Comparison of ENCODE assay signal across 10 mouse cellular contexts in genomic region chr2:93353725-93354124, GRCm38 (mm10). TPM values are rescaled to one million over a fixed set of nuclear protein-coding genes. Genes with fewer than 3 reads are reported as not detected.
DNase-seq lines count a peak whose midpoint lies in the region; ATAC-seq lines count a peak whose summit lies in the region.
"Had no signal": no experiment of that assay in that cellular context is flagged by ENCODE, and none has a peak within 500 bp of the region (broad histone marks: within the 10 kb centered on the region; RNA-seq: fewer than 3 reads in every experiment).

No protein-coding gene starts in this region.

- DNase-seq in kidney, postnatal 36 days, result no peak
- peak; percentile 83 for DNase-seq in c-Kit-positive CD71-positive TER-119-negative erythroid progenitor cells, embryonic 14.5 days (ENCODE audit: low read depth)
- DNase-seq in lung, postnatal 25 days (ENCODE audit: low spot score), result peak; percentile 54
- no peak for DNase-seq in layer of hippocampus, postnatal 14 days (ENCODE audit: low spot score in 2 of 2)
- no peak for DNase-seq in left cerebral cortex, adult 11 months (ENCODE audit: low spot score)
- no peak for DNase-seq in left cerebral cortex, adult 9 months (ENCODE audit: low spot score in 2 of 2)
- DNase-seq: gastrocnemius, postnatal 25 days had no signal

- WGBS in kidney, embryonic 16.5 days, result 68% methylated on average over 4 of the region's 4 CpGs
- 30% methylated on average over 4 of the region's 4 CpGs for WGBS in heart, embryonic 16.5 days

- peak; percentile 43; the same call in 1 of the 2 replicates for ATAC-seq in kidney, embryonic 16.5 days (ENCODE audit: low FRiP score, low TSS enrichment)
- peak; percentile 82 for ATAC-seq in heart, embryonic 16.5 days (replicated peaks; ENCODE audit: extremely low read depth, insufficient read depth, low FRiP score)

- H3K9ac ChIP-seq in kidney, embryonic 16.5 days (replicated peaks; ENCODE audit: low read length), result no peak overlapping the region
- no peak overlapping the region for H3K9ac ChIP-seq in heart, embryonic 16.5 days (ENCODE audit: low read length)
- H3K9ac ChIP-seq: embryonic facial prominence, embryonic 13.5 days had no signal

- no peaks in the 10 kb centered on the region for H3K9me3 ChIP-seq in kidney, embryonic 16.5 days (ENCODE audit: low read length)
- H3K9me3 ChIP-seq in heart, embryonic 16.5 days (replicated peaks; ENCODE audit: control insufficient read depth, low read length), result no peaks in the 10 kb centered on the region
- H3K9me3 ChIP-seq: embryonic facial prominence, embryonic 13.5 days had no signal

- peaks cover 12% of the 10 kb centered on the region for H3K4me1 ChIP-seq in kidney, embryonic 16.5 days (ENCODE audit: insufficient read depth, low read length)
- H3K4me1 ChIP-seq in heart, embryonic 16.5 days (ENCODE audit: control insufficient read depth, insufficient read depth, low read length), result no peaks in the 10 kb centered on the region
- H3K4me1 ChIP-seq: embryonic facial prominence, embryonic 13.5 days had no signal

- H3K27ac ChIP-seq in kidney, embryonic 16.5 days (ENCODE audit: low read length), result peak overlapping the region; percentile 74
- peak overlapping the region; percentile 65 for H3K27ac ChIP-seq in heart, embryonic 16.5 days (ENCODE audit: low read length)
- H3K27ac ChIP-seq: embryonic facial prominence, embryonic 13.5 days had no signal

- no peaks in the 10 kb centered on the region for H3K27me3 ChIP-seq in kidney, embryonic 16.5 days (ENCODE audit: insufficient read depth, low read length)
- no peaks in the 10 kb centered on the region for H3K27me3 ChIP-seq in heart, embryonic 16.5 days (ENCODE audit: control insufficient read depth, insufficient read depth, low read length)
- H3K27me3 ChIP-seq: embryonic facial prominence, embryonic 13.5 days had no signal

- H3K4me3 ChIP-seq in kidney, embryonic 16.5 days (ENCODE audit: low read length), result no peak overlapping the region
- no peak overlapping the region for H3K4me3 ChIP-seq in heart, embryonic 16.5 days (ENCODE audit: low read length)
- H3K4me3 ChIP-seq: embryonic facial prominence, embryonic 13.5 days had no signal

- no peaks in the 10 kb centered on the region for H3K36me3 ChIP-seq in kidney, embryonic 16.5 days (ENCODE audit: insufficient read depth, low read length)
- no peaks in the 10 kb centered on the region for H3K36me3 ChIP-seq in heart, embryonic 16.5 days (ENCODE audit: control insufficient read depth, insufficient read depth)
- H3K36me3 ChIP-seq: embryonic facial prominence, embryonic 13.5 days had no signal

- no peak overlapping the region for H3K4me2 ChIP-seq in kidney, embryonic 16.5 days (replicated peaks; ENCODE audit: low read depth, low read length)
- no peak overlapping the region for H3K4me2 ChIP-seq in heart, embryonic 16.5 days (ENCODE audit: low read depth, low read length)
- H3K4me2 ChIP-seq: embryonic facial prominence, embryonic 13.5 days had no signal

RNA-seq across cellular contexts. Expression of gene Tspan18, which starts 19.4 kb away (rescaled TPM):
- 35.0 and 47.0 TPM in 2 replicates for polyA plus RNA-seq in kidney, embryonic 16.5 days (2015; fragmentation: Nextera tagmentation; extraction: Ambion mirVana)
- polyA plus RNA-seq in heart, embryonic 16.5 days (2015; fragmentation: Nextera tagmentation; extraction: Ambion mirVana), result 28.5 and 33.9 TPM in 2 replicates
- total RNA-seq in layer of hippocampus, postnatal 14 days (2021), result 10 to 100 TPM; 46.6 to 52.3 TPM

Comparison
In these comparisons a context has a peak if more than half of its experiments do, and no peak if none do; other contexts are left out.
1. DNase-seq: peak in c-Kit-positive CD71-positive TER-119-negative erythroid progenitor cells, embryonic 14.5 days (single experiment) and lung, postnatal 25 days (single experiment); none in kidney, postnatal 36 days (0 of 2), layer of hippocampus, postnatal 14 days (0 of 2), left cerebral cortex, adult 11 months (single experiment) and left cerebral cortex, adult 9 months (0 of 2).